Mouse (Mus musculus) monocyte, adult 5-6 weeks (primary cell): Measurements from ENCODE around the gene Hnrnpa0. TPM values are rescaled to one million over a fixed set of nuclear protein-coding genes. Genes with fewer than 3 reads are reported as not detected.

Experiments used
- ATAC-seq: fragments of 153-309, 156-312 bp; replicated peaks from 2 replicates; pipeline ENCODE4 v1.8.0; 2017; ENCODE audit warnings: mild to moderate bottlenecking; ENCODE audit not compliant: low TSS enrichment, insufficient number of reproducible peaks, severe bottlenecking, poor library complexity, low FRiP score
- total RNA-seq: library from RNA; stranded (forward); fragments of 200-1000, 200-491, 200-594 nt; gene quantifications from 3 replicates; pipeline ENCODE4 v1.2.3, GENCODE M21; 2017

Gene Hnrnpa0
- total RNA-seq, 1 experiment from 2014 or later: 52.6 TPM

GRCm38 (mm10) chr13:58083521-58083920 lies 44.8 kb downstream of the Hnrnpa0 start:
- ATAC-seq: no peak

GRCm38 (mm10) chr13:58083048-58083447 lies 45.3 kb downstream of the Hnrnpa0 start:
- ATAC-seq: no peak

GRCm38 (mm10) chr13:58078361-58078760 lies 50.0 kb downstream of the Hnrnpa0 start:
- no peak for ATAC-seq

Other genes with a start within 250 kb of the Hnrnpa0 start
- not detected in 3 replicates for gene Spock1, start 220.2 kb downstream of the Hnrnpa0 start, total RNA-seq
- gene Klhl3, start 15.0 kb downstream of the Hnrnpa0 start, total RNA-seq: 0.19 to 0.29 TPM in 2 of 3 replicates, not detected in the other
- 42.7 to 88.2 TPM (median 44.6 TPM) in 3 replicates for gene Idnk, start 29.1 kb upstream of the Hnrnpa0 start, total RNA-seq
- gene Ubqln1, start 87.1 kb upstream of the Hnrnpa0 start, total RNA-seq: 45.1 to 61.2 TPM (median 45.8 TPM) in 3 replicates
- gene Gkap1, start 147.1 kb upstream of the Hnrnpa0 start, total RNA-seq: 0.97 to 3.3 TPM (median 2.5 TPM) in 3 replicates
- gene Kif27, start 230.6 kb upstream of the Hnrnpa0 start, total RNA-seq: 0.29 TPM in 1 of 3 replicates, not detected in the others